Mouse (Mus musculus): Measurements from ENCODE around the gene Rpl14. TPM values are rescaled to one million over a fixed set of nuclear protein-coding genes. Genes with fewer than 3 reads are reported as not detected.

Gene Rpl14
- polyA plus RNA-seq, 1 experiment from 2014 or later: 425 TPM

DNA sequence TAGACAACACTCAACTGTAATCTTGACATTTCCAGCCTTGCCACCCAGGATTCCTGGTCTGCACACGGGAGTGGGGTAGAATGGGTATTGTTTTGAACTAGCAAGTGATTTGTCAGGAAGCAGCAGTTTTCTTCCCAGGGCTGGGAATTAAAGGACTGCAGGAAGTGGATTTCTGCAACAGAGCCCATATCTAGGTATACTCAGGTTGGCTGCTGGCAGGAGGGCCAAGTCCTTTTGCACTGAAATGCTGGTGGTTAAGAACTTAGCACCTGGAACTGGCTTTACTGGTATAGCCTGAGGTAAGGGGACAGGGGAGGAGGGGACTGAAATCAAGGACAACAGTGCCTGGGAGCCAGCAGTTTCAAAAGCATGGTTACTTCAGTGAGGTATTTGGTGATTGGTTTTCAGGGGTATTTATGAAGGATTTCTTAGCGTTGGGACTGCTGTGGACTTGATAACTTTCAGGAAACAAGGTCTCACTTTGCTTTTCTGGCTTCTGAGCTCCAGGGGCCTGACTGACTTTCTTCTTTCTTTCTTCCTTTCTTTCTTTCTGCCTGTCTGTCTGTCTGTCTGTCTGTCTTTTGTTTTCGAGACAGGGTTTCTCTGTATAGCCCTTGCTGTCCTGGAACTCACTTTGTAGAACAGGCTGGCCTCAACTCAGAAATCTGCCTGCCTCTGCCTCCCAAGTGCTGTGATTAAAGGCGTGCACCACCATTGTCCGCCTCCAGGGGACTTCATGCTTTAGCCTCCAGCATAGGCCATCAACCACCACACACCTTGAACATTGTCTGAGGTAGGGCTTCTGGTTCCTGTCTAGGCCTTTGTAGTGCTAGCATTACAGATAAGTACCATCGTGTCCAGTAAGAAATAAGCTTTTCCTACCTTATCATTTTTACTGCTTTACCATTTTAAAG lies 4.8 kb downstream of the Rpl14 start:
- Histone ChIP-seq H3K9me3 (no peaks in the 10 kb centered on the region), H3K27me3 (replicated peaks) (no peaks in the 10 kb centered on the region), H3K4me3 (no peak overlapping the region), H3K4me1 (peaks cover 31% of the 10 kb centered on the region), H3K27ac (replicated peaks) (peak overlapping the region; percentile 28), H3K4me2 (peak overlapping the region; percentile 87), H3K36me3 (peaks cover 44% of the 10 kb centered on the region), H3K9ac (no peak overlapping the region)
- WGBS: 57% methylated on average over 6 of the region's 6 CpGs
- no peak for ATAC-seq (ENCODE audit: extremely low read depth, insufficient number of reproducible peaks, low FRiP score, low TSS enrichment)

DNA sequence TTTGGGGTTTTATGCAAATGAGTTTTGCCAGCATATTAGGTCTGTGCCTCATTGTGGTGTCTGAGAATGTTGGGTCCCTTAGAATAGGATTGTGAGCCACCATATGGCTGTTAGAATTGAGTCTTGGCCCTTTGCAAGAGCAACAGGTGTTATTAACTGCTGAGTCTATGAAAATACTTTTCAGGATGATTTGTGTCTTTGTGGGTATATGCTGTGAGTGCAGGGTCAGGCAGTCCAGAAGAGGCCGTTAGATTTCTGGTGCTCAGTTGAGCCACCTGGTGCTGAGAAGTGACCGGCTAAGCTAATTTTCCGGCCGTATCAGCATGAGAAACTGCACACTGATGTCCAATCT lies 5.4 kb downstream of the Rpl14 start:
- H3K4me3 ChIP-seq: peak overlapping the region; percentile 75
- H3K27me3 ChIP-seq (replicated peaks): no peaks in the 10 kb centered on the region
- 4% methylated on average over 4 of the region's 4 CpGs for WGBS
- H3K9me3 ChIP-seq: no peaks in the 10 kb centered on the region
- H3K27ac ChIP-seq (replicated peaks): peak overlapping the region; percentile 28; the same call in 1 of the 2 replicates
- peak overlapping the region; percentile 87 for H3K4me2 ChIP-seq
- ATAC-seq (ENCODE audit: extremely low read depth, insufficient number of reproducible peaks, low FRiP score, low TSS enrichment): no peak
- H3K9ac ChIP-seq: peak overlapping the region; percentile 20; the same call in 1 of the 2 replicates
- peaks cover 31% of the 10 kb centered on the region for H3K4me1 ChIP-seq
- H3K36me3 ChIP-seq: peaks cover 44% of the 10 kb centered on the region

DNA sequence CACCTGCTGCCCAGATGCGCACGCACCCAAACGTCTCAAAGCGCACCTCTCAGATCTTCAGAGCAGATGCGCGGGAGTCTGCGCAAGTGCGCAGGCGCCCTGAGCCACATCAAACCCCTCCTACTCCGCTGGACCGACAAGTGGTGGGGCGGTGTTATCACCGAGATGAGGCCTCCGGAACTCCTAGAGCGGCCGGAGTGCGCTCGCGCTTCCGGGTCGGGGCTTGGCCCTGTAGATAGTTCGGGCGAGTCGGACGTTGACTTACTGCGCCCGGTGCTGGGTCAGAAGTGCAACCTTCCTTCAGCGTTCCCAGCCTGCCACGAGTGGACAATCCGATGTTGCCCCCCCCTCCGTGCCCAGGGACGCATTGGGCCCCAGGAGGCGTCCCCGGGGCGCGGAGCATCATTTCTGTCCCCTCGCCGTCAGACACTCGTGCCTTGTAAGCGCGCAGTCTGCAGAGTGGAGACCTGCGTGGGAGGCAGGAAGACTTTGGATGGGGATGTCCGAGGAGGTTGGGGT lies 5.9 kb downstream of the Rpl14 start:
- peak overlapping the region; percentile 92 for H3K9ac ChIP-seq
- no peaks in the 10 kb centered on the region for H3K27me3 ChIP-seq (replicated peaks)
- H3K36me3 ChIP-seq: peaks cover 43% of the 10 kb centered on the region
- peak overlapping the region; percentile 87 for H3K4me2 ChIP-seq
- peak; percentile 87 for ATAC-seq (ENCODE audit: extremely low read depth, insufficient number of reproducible peaks, low FRiP score, low TSS enrichment)
- H3K27ac ChIP-seq (replicated peaks): peak overlapping the region; percentile 63
- H3K4me3 ChIP-seq: peak overlapping the region; percentile 75
- H3K4me1 ChIP-seq: peaks cover 34% of the 10 kb centered on the region
- under 1% methylated on average over 43 of the region's 43 CpGs for WGBS
- H3K9me3 ChIP-seq: no peaks in the 10 kb centered on the region

DNA sequence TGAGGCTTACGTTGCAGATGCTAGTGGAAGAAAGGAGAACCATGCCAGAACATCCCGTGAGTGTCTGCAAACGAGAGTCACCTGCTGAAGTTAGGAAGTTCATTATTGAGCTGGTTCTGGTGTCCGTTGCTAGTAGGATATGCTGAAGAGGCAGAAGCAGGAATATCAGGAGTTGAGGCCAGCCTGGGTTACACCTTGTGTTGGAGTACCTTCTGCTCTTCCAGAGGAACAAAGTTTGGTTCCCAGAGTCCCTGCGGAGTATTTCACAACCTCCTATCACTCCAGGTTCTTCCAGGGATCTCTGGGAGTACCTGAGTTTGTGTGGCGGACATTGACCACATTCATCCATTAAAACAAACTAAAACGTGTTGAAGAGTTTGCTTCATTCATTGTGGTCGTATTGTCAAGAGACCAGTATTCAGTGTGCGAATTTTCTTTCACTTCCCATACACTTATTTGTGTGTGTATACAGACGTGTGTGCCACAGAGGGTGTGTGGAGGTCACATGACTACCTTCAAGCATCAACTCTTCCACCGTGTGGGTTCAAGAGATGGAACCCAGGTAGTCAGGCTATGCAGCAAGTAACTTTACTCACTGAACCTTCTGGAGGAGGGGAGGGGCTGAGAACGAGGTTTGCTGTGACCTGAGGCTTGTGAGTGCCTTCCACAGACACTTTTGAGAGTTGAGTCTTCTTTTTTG lies 6.6 kb downstream of the Rpl14 start:
- H3K9me3 ChIP-seq: no peaks in the 10 kb centered on the region
- H3K9ac ChIP-seq: peak overlapping the region; percentile 92
- peak overlapping the region; percentile 63 for H3K27ac ChIP-seq (replicated peaks)
- no peaks in the 10 kb centered on the region for H3K27me3 ChIP-seq (replicated peaks)
- H3K36me3 ChIP-seq: peaks cover 36% of the 10 kb centered on the region
- ATAC-seq (ENCODE audit: extremely low read depth, insufficient number of reproducible peaks, low FRiP score, low TSS enrichment): no peak
- H3K4me1 ChIP-seq: peaks cover 31% of the 10 kb centered on the region
- 46% methylated on average over 12 of the region's 12 CpGs for WGBS
- H3K4me2 ChIP-seq: peak overlapping the region; percentile 87
- peak overlapping the region; percentile 75 for H3K4me3 ChIP-seq

DNA sequence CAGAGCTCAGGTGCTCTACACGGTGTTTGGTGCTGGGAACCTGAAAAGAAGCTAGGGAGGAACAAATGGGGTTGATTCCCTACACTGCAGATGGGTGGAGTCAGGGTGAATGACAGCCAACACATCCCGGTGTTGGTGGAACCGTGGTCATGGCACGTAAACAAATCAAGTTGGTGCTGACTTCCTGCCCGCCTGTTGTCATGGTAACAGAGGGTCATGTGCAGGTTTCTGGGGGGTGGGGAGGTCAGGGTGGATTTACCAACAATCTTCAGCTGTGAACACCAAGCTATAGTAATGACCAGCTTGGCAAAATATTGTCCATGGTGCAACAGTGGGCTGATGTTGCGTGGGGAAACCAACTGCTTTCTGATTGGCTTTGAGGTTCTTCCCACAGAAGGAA lies 7.5 kb downstream of the Rpl14 start:
- Histone ChIP-seq H3K36me3 (peaks cover 28% of the 10 kb centered on the region), H3K4me3 (no peak overlapping the region), H3K4me1 (peaks cover 31% of the 10 kb centered on the region), H3K27ac (replicated peaks) (no peak overlapping the region), H3K27me3 (replicated peaks) (no peaks in the 10 kb centered on the region), H3K9me3 (no peaks in the 10 kb centered on the region), H3K4me2 (no peak overlapping the region), H3K9ac (no peak overlapping the region)
- no peak for ATAC-seq (ENCODE audit: extremely low read depth, insufficient number of reproducible peaks, low FRiP score, low TSS enrichment)
- 54% methylated on average over 6 of the region's 6 CpGs for WGBS

DNA sequence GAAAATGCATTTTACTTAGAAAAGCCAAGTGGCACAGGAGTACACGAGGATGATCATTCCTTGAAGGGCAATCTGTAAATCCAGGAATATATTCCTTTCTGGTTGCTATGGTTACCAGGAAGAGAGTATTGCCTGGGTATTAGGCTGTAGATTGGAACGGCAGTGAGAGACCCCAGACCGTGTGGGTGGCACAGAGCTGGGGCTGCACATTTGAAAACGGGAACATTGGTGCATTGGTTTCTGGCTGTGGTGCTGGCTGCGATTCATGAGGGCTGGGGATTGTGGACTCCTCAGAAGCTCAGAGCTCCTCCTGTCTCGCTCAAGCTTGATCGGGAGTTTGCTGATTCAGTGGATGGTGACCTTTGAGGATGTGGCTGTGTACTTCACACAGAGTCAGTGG lies 8.6 kb downstream of the Rpl14 start:
- peaks cover 31% of the 10 kb centered on the region for H3K4me1 ChIP-seq
- 76% methylated on average over 7 of the region's 7 CpGs for WGBS
- peaks cover 17% of the 10 kb centered on the region for H3K36me3 ChIP-seq
- no peak overlapping the region for H3K4me2 ChIP-seq
- H3K27ac ChIP-seq (replicated peaks): no peak overlapping the region
- no peak for ATAC-seq (ENCODE audit: extremely low read depth, insufficient number of reproducible peaks, low FRiP score, low TSS enrichment)
- no peaks in the 10 kb centered on the region for H3K9me3 ChIP-seq
- H3K9ac ChIP-seq: no peak overlapping the region
- no peaks in the 10 kb centered on the region for H3K27me3 ChIP-seq (replicated peaks)
- H3K4me3 ChIP-seq: no peak overlapping the region

DNA sequence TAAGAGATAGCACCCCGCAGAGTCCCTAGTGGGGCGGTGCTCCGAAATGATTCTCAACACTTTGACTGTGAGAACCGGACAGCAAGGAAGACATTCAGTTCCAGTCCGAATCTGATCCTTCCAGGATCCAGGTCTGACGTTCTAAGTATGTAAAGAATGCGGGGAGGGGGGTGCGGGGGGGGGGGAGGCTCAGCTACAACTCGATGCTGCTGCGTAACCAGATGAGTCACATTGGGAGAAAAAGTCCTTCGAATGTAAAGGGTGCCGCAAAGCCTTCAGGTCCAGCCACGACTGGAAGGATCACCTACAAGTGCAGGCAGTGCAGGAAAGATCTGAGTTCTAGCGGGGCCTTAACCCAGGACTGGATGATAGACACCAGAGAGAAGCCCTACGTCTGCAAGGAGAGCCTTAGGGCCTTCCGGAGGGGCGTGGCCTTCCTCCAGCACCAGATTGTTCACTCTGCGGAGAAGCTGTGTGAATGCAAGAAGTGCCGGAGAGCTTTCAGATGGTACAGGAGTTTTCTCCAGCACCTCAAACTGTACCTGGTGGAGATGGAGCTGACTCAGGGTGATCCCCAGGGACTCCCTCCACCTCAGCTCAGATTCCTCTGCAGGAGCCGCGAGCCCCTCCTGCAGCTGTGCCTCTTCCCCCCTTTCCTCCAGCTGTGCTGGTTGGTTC lies 10.8 kb downstream of the Rpl14 start:
- no peaks in the 10 kb centered on the region for H3K36me3 ChIP-seq
- peak overlapping the region; percentile 75 for H3K27ac ChIP-seq (replicated peaks)
- H3K9me3 ChIP-seq: no peaks in the 10 kb centered on the region
- H3K4me3 ChIP-seq: peak overlapping the region; percentile 56
- H3K9ac ChIP-seq: peak overlapping the region; percentile 82
- ATAC-seq (ENCODE audit: extremely low read depth, insufficient number of reproducible peaks, low FRiP score, low TSS enrichment): 0 out of 2 replicates have a peak, but pooled peaks have one; percentile 51
- peaks cover 24% of the 10 kb centered on the region for H3K4me1 ChIP-seq
- 11% methylated on average over 21 of the region's 21 CpGs for WGBS
- H3K27me3 ChIP-seq (replicated peaks): no peaks in the 10 kb centered on the region
- peak overlapping the region; percentile 93 for H3K4me2 ChIP-seq

DNA sequence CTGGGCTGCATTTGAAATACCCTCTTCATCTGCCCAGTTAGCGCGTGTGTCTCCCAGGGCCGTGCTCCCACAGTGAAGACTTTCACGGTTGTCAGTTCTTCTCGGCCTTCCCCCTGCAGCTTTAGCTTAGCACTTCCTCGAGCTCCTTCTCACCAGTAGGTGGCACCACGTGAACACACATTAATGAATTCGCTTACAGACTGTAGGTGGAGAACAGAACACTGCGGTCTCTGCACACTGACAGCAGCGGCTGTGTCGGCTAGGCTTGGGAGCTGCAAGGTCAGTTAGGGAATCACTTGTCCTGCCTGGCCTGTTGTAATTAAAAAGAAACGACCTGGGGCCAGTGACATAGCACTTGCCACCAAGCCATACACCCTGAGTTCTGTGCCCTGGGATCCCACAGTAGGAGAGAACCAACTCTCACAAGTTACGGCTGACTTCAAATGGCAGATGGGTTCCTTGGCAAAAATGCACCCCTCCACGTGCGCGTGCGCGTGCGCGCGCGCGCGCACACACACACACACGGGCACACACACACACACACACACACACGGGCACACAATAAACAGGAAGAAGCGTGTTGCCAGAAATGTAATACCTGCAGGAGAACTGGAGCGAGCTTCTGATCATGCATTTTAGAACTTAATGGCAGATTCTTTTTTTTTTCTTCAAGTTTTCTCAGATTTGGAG lies 11.5 kb downstream of the Rpl14 start:
- Histone ChIP-seq H3K9me3 (no peaks in the 10 kb centered on the region), H3K27ac (replicated peaks) (peak overlapping the region; percentile 75), H3K9ac (peak overlapping the region; percentile 82), H3K4me1 (peaks cover 20% of the 10 kb centered on the region), H3K4me2 (peak overlapping the region; percentile 93), H3K36me3 (no peaks in the 10 kb centered on the region), H3K27me3 (replicated peaks) (no peaks in the 10 kb centered on the region), H3K4me3 (peak overlapping the region; percentile 56)
- whole genome bisulfite sequencing: 11% methylated on average over 28 of the region's 28 CpGs
- ATAC-seq (ENCODE audit: extremely low read depth, insufficient number of reproducible peaks, low FRiP score, low TSS enrichment): peak; percentile 40; the same call in 1 of the 2 replicates

DNA sequence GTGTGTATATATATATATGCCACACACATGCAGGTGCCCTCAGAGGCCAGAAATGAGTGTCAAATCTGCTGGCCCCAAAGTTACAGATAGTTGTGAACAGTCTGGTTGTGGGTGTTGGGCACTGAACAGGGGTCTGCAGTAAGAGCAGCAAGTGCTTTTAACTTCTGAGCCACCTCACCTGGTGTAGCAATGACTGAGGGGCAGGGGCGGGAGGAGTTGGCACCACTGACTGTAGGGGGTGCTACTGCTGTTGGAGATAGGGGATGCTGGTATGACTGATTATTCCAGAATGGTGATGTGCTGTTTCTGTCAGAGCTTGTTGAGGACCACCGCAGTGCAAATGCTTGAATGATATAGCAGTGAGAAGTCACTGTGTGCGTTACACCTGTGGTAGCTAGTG lies 12.1 kb downstream of the Rpl14 start:
- peak overlapping the region; percentile 82; the same call in 1 of the 2 replicates for H3K9ac ChIP-seq
- H3K9me3 ChIP-seq: no peaks in the 10 kb centered on the region
- peak overlapping the region; percentile 56 for H3K4me3 ChIP-seq
- no peaks in the 10 kb centered on the region for H3K27me3 ChIP-seq (replicated peaks)
- H3K4me1 ChIP-seq: peaks cover 15% of the 10 kb centered on the region
- no peak for ATAC-seq (ENCODE audit: extremely low read depth, insufficient number of reproducible peaks, low FRiP score, low TSS enrichment)
- peak overlapping the region; percentile 48; the same call in 1 of the 2 replicates for H3K27ac ChIP-seq (replicated peaks)
- WGBS: 73% methylated on average over 3 of the region's 3 CpGs
- no peaks in the 10 kb centered on the region for H3K36me3 ChIP-seq
- H3K4me2 ChIP-seq: peak overlapping the region; percentile 93

DNA sequence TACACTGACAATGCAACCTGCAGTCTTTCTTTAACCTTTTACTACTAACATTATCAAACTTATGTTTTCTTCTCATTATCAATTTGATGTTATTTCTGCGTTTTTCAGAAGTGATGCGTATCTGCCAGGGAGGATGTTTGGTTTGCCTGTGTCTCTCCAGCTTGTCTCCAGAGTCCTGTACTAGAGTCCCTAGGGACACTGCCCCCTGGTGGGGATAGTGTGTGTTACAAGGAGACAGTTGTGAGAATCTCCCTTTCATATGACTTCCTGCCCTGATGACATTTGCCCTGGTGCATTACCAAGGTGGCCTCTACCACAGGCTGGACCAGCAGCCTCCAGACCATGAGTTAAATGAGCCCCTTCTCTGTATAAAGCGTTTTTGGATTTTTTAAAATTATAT lies 15.3 kb downstream of the Rpl14 start:
- no peaks in the 10 kb centered on the region for H3K9me3 ChIP-seq
- WGBS: 11% methylated on average over 3 of the region's 3 CpGs
- no peak for ATAC-seq (ENCODE audit: extremely low read depth, insufficient number of reproducible peaks, low FRiP score, low TSS enrichment)
- no peaks in the 10 kb centered on the region for H3K36me3 ChIP-seq
- no peaks in the 10 kb centered on the region for H3K27me3 ChIP-seq (replicated peaks)
- no peak overlapping the region for H3K27ac ChIP-seq (replicated peaks)
- H3K4me3 ChIP-seq: no peak overlapping the region
- H3K4me1 ChIP-seq: peaks cover 15% of the 10 kb centered on the region
- no peak overlapping the region for H3K4me2 ChIP-seq
- no peak overlapping the region for H3K9ac ChIP-seq

Measured in heart, embryonic 13.5 days (tissue).